Mouse (Mus musculus) liver, embryonic 18 days (tissue): Measurements from ENCODE around the gene Vangl2. TPM values are rescaled to one million over a fixed set of nuclear protein-coding genes. Genes with fewer than 3 reads are reported as not detected.

Experiments used
- polyA plus RNA-seq: library from polyadenylated mRNA; depleted of rRNA; stranded (reverse); fragments of >200 nt; gene quantifications from 2 replicates; pipeline ENCODE4 v1.2.3, GENCODE M21; 2012; rRNA removed

Vangl2 gene
- polyA plus RNA-seq, result 0.65 and 0.95 TPM in 2 replicates

GRCm38 (mm10) chr1:172028394-172029275 lies at the start of gene Vangl2:
Vangl2 (minus strand) TSS chr1:172028444.

GRCm38 (mm10) chr1:172057491-172057921 lies 29.3 kb upstream of the Vangl2 start, which contains the start of gene Nhlh1:
Nhlh1 (minus strand) TSS chr1:172057573.

Other genes starting within 250 kb of the Vangl2 start
- gene Cd84, start 188.7 kb downstream of the Vangl2 start, polyA plus RNA-seq, result 6.6 and 6.7 TPM in 2 replicates
- gene Gm10521, start 132.8 kb downstream of the Vangl2 start, polyA plus RNA-seq, result 0.35 and 0.44 TPM in 2 replicates
- 2.2 and 3.1 TPM in 2 replicates for gene Slamf6, start 110.9 kb downstream of the Vangl2 start, polyA plus RNA-seq
- not detected in 2 replicates for gene Nhlh1, start 29.1 kb upstream of the Vangl2 start, polyA plus RNA-seq
- 47.8 and 52.1 TPM in 2 replicates for gene Copa, start 54.1 kb upstream of the Vangl2 start, polyA plus RNA-seq
- 29.8 and 34.6 TPM in 2 replicates for gene Ncstn, start 54.4 kb upstream of the Vangl2 start, polyA plus RNA-seq
- 40.4 and 44.5 TPM in 2 replicates for gene Pex19, start 98.3 kb upstream of the Vangl2 start, polyA plus RNA-seq
- 37.2 and 40.3 TPM in 2 replicates for gene Dcaf8, start 119.6 kb upstream of the Vangl2 start, polyA plus RNA-seq
- 15.3 and 17.4 TPM in 2 replicates for gene Pea15a, start 178.4 kb upstream of the Vangl2 start, polyA plus RNA-seq
- gene Casq1, start 191.4 kb upstream of the Vangl2 start, polyA plus RNA-seq, result 0.41 and 0.47 TPM in 2 replicates
- 0.03 and 0.05 TPM in 2 replicates for gene Atp1a4, start 230.0 kb upstream of the Vangl2 start, polyA plus RNA-seq
- 20.2 and 23.9 TPM in 2 replicates for gene Igsf8, start 233.2 kb upstream of the Vangl2 start, polyA plus RNA-seq